Mouse (Mus musculus): ENCODE measurements around the gene Nr2c2.
"Not testable (repeated sequence)": the region's sequence is repeated elsewhere in the genome, so short reads cannot be mapped to it uniquely, and the experiment has no call there.

Nr2c2 gene

GRCm38 (mm10) chr6:92091130-92091591, at the start of gene Nr2c2:
TSS of gene Nr2c2 (plus strand) at chr6:92091390.
- DNase-seq, result peak; percentile 89

GRCm38 (mm10) chr6:92042055-92042454, 49.1 kb upstream of the Nr2c2 start:
- no peak for DNase-seq

GRCm38 (mm10) chr6:92042850-92043249, 48.3 kb upstream of the Nr2c2 start:
- no peak for DNase-seq

GRCm38 (mm10) chr6:92057768-92058167, 33.4 kb upstream of the Nr2c2 start:
- DNase-seq, result no peak

- DNase-seq, result no peak
These were observed 29.5 kb upstream of the Nr2c2 start for GRCm38 (mm10) chr6:92061725-92062124.

GRCm38 (mm10) chr6:92063452-92063851, 27.7 kb upstream of the Nr2c2 start:
- DNase-seq, result no peak

- DNase-seq, result no peak
These were observed 27.1 kb upstream of the Nr2c2 start for GRCm38 (mm10) chr6:92064101-92064500.

GRCm38 (mm10) chr6:92065721-92066496, 25.3 kb upstream of the Nr2c2 start:
- DNase-seq, result peak; percentile 20

- peak; percentile 20 for DNase-seq
These were observed 23.9 kb upstream of the Nr2c2 start for GRCm38 (mm10) chr6:92067146-92067790.

GRCm38 (mm10) chr6:92071121-92071839, 19.9 kb upstream of the Nr2c2 start:
- DNase-seq, result no peak

- no peak for DNase-seq
These were observed 10.5 kb upstream of the Nr2c2 start for GRCm38 (mm10) chr6:92080730-92081129.

- no peak for DNase-seq
These were observed 8.4 kb upstream of the Nr2c2 start for GRCm38 (mm10) chr6:92082756-92083155.

GRCm38 (mm10) chr6:92084932-92085331, 6.3 kb upstream of the Nr2c2 start:
- DNase-seq, result no peak

- not testable (repeated sequence) for DNase-seq
These were observed 2.0 kb upstream of the Nr2c2 start for GRCm38 (mm10) chr6:92089141-92089540.

- DNase-seq, result no peak
These were observed 1.2 kb upstream of the Nr2c2 start for GRCm38 (mm10) chr6:92089982-92090381.

- no peak for DNase-seq
These were observed 693 bp upstream of the Nr2c2 start for GRCm38 (mm10) chr6:92090497-92090896.

GRCm38 (mm10) chr6:92091767-92092489, 738 bp downstream of the Nr2c2 start:
- peak; percentile 99 for DNase-seq

- DNase-seq, result no peak
These were observed 1.5 kb downstream of the Nr2c2 start for GRCm38 (mm10) chr6:92092737-92093136.

- DNase-seq, result no peak
These were observed 2.7 kb downstream of the Nr2c2 start for GRCm38 (mm10) chr6:92093869-92094268.

GRCm38 (mm10) chr6:92100679-92101360, 9.6 kb downstream of the Nr2c2 start:
- no peak for DNase-seq

GRCm38 (mm10) chr6:92124547-92124946, 33.4 kb downstream of the Nr2c2 start:
- no peak for DNase-seq

GRCm38 (mm10) chr6:92126861-92127468, 35.8 kb downstream of the Nr2c2 start:
- DNase-seq, result no peak
